Mouse (Mus musculus) midbrain, postnatal 0 days (tissue): ENCODE data around the gene Selenoo. TPM values are rescaled to one million over a fixed set of nuclear protein-coding genes. Genes with fewer than 3 reads are reported as not detected.

ENCODE experiments used
- ATAC-seq: fragments of 200-750 bp; cut with Nextera tagmentation; 2 replicates; pipeline ENCODE4 v1.8.0; 2017; ENCODE audit warnings: moderate number of reproducible peaks, mild to moderate bottlenecking, moderate TSS enrichment, moderate library complexity; ENCODE audit not compliant: low FRiP score
- DNase-seq: peaks from one replicate; pipeline ENCODE4 v3.0.0-alpha.2; 2015; ENCODE audit warnings: low spot score
- H3K27ac ChIP-seq: fragments of 300-500 bp; sonication (generic); 2 replicates; pipeline ENCODE4 v1.5.1; 2014; ENCODE audit warnings: low read depth, mild to moderate bottlenecking, low read length, mixed read lengths
- H3K27me3 ChIP-seq: fragments of 300-500 bp; sonication (generic); 2 replicates; pipeline ENCODE4 v1.6.1; 2014; ENCODE audit warnings: low read length, control low read depth, mixed read lengths; ENCODE audit not compliant: insufficient read depth
- H3K36me3 ChIP-seq: fragments of 300-500 bp; sonication (generic); 2 replicates; pipeline ENCODE4 v1.6.1; 2014; ENCODE audit warnings: low read length, control low read depth, mixed read lengths; ENCODE audit not compliant: insufficient read depth
- H3K4me1 ChIP-seq: fragments of 300-500 bp; sonication (generic); 2 replicates; pipeline ENCODE4 v1.6.1; 2014; ENCODE audit warnings: mild to moderate bottlenecking, control low read depth, antibody characterized with exemption, low read length, mixed read lengths; ENCODE audit not compliant: insufficient read depth
- H3K4me2 ChIP-seq: fragments of 300-500 bp; sonication (generic); 2 replicates; pipeline ENCODE4 v1.6.1; 2014; ENCODE audit warnings: low read depth, mild to moderate bottlenecking, low read length, mixed read lengths; ENCODE audit not compliant: poor library complexity, severe bottlenecking
- H3K4me3 ChIP-seq: fragments of 300-500 bp; sonication (generic); 2 replicates; pipeline ENCODE4 v1.5.1; 2014; ENCODE audit warnings: low read depth, mild to moderate bottlenecking, low read length, moderate library complexity
- H3K9ac ChIP-seq: fragments of 300-500 bp; sonication (generic); replicated peaks from 2 replicates; pipeline ENCODE4 v1.6.1; 2014; ENCODE audit warnings: mild to moderate bottlenecking, low read length, moderate library complexity, mixed read lengths; ENCODE audit not compliant: poor library complexity, severe bottlenecking
- H3K9me3 ChIP-seq: fragments of 300-500 bp; sonication (generic); 2 replicates; pipeline ENCODE4 v1.6.1; 2016; ENCODE audit warnings: low read length, control low read depth
- CTCF ChIP-seq: IDR thresholded peaks from 2 replicates; pipeline ENCODE4 v1.5.1; 2016; ENCODE audit warnings: antibody characterized with exemption, mild to moderate bottlenecking
- WGBS: fragments of 180-500 bp; shearing (Covaris S2); extraction: QIAGEN DNeasy Blood & Tissue Kit; methylation state at CpG from one replicate; pipeline ENCODE4 v1.1.7; 2014; 5-methylcytosine and 5-hydroxymethylcytosine counted together
- polyA plus RNA-seq: library from polyadenylated mRNA; unstranded; fragments of >200 nt; fragmentation: Nextera tagmentation; extraction: Ambion mirVana; gene quantifications from 2 replicates; pipeline ENCODE4 v1.2.1, GENCODE M21; 2015
- total RNA-seq: library from RNA; depleted of rRNA; stranded (reverse); fragments of >200 nt; gene quantifications from 2 replicates; pipeline ENCODE4 v1.2.3, GENCODE M21; 2014

Selenoo gene
- total and polyA plus RNA-seq, 2 experiments from 2014 or later = 19.0 to 42.3 TPM

DNA sequence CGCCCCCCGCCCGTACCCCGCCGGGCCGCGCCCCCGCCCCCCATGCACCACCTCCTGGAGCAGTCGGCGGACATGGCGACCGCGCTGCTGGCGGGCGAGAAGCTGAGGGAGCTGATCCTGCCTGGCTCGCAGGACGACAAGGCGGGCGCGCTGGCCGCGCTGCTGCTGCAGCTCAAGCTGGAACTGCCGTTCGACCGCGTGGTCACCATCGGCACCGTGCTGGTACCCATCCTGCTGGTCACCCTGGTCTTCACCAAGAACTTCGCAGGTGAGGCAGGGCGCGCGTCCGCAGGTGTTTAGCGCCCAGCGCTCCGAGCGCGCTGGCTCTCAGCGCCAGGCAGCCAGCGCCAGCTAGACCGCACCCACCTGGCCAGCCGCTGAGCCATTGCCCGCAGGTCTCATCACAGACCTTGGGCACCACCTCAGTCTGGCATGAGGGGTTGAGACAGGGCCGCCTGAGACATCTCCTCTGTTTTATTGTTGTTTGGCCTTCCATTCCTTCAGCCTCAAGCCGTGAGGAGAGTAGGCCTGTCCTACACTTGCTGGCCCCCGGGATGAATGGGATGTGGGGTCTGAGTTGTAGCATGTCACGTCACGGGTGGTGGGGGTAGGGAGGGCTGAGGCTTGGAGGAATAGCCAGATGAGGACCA, 28.7 kb upstream of the Selenoo start:
- Histone ChIP-seq H3K27ac (peak overlapping the region; percentile 80), H3K27me3 (no peaks in the 10 kb centered on the region), H3K9ac (peak overlapping the region; percentile 87), H3K9me3 (no peaks in the 10 kb centered on the region), H3K4me2 (peak overlapping the region; percentile 80), H3K36me3 (no peaks in the 10 kb centered on the region), H3K4me3 (peak overlapping the region; percentile 78), H3K4me1 (peaks cover 11% of the 10 kb centered on the region)
- TF ChIP-seq CTCF = no peak
- DNase-seq (peak; percentile 34), ATAC-seq (peak; percentile 62)
- 1% methylated on average over 32 of the region's 48 CpGs for whole genome bisulfite sequencing

DNA sequence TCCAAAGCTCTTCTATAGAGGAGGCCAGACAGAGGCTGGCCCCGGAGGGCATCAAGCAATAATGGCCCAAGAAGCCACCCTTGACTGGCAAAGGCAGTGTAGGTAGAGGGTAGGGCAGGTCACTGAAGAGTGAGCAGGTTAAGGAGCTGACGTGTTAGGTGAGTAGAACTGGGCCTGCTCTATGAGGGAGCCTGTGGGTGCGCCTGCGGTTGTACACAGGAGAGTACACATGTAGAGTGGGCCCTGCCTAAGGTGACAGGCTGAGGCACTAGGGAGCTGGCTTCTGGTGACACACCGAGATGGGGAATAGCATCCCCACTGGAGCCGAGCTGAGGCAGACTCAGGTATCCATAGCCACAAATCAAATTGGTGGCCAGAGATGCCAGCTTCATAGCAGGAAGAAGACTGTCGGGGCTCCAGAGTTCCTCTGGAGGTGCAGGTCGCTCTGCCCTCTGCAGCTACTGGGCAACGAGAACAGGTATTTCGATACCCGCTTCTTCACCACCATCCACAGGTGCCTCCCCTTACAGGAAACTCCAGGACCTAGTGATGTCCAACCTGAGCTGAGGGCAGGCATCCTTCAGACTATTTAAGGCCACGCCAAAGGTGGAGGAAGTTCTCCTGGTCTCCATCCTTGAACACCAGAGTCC, 27.9 kb upstream of the Selenoo start:
- ATAC-seq (no peak), DNase-seq (no peak)
- H3K4me2 ChIP-seq = peak overlapping the region; percentile 80
- no peak overlapping the region for H3K27ac ChIP-seq
- peak overlapping the region; percentile 87 for H3K9ac ChIP-seq
- no peaks in the 10 kb centered on the region for H3K36me3 ChIP-seq
- H3K4me3 ChIP-seq = peak overlapping the region; percentile 78
- peaks cover 11% of the 10 kb centered on the region for H3K4me1 ChIP-seq
- TF ChIP-seq CTCF = no peak
- no peaks in the 10 kb centered on the region for H3K9me3 ChIP-seq
- peaks cover under 1% of the 10 kb centered on the region; the same call in 1 of the 2 replicates for H3K27me3 ChIP-seq
- 84% methylated on average over 12 of the region's 12 CpGs for WGBS

DNA sequence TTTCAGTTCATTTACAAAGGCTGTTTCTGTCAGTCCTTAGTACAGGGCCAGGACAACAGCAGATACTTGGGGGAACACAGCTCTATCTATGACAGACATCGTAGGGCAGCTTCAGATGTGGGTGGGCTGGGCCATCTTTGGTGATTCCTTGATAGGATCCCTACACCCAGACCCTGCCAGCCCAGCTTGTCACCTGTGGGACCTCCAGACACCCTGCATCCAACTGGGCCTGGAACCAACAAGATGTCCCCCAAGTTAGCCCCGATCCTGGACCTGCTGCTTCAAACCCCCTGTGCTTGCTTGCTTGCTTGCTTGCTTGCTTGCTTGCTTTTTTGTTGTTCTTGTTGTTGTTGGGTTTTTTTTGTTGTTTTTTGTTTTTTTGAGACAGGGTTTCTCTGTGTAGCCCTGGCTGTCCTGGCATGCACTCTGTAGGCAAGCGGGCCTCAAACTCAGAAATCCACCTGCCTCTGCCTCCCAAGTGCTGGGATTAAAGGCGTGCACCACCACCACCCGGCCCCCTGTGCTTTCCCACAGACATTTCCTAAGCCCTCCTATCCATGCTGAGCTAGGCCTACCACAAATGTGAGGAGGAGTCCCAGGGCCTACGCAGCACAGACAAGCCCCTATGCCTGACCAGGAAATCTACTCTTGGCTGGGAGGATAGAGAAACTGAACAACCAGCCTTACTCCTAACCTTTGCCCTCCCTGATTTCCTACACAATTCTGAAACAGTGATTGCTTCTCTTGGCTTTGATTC, 26.9 kb upstream of the Selenoo start:
- no peak overlapping the region for H3K27ac ChIP-seq
- H3K4me1 ChIP-seq = peaks cover 11% of the 10 kb centered on the region
- H3K9me3 ChIP-seq = no peaks in the 10 kb centered on the region
- H3K27me3 ChIP-seq = peaks cover 9% of the 10 kb centered on the region; the same call in 1 of the 2 replicates
- no peak overlapping the region for H3K9ac ChIP-seq
- WGBS = 84% methylated on average over 6 of the region's 6 CpGs
- no peak for TF ChIP-seq CTCF
- no peak overlapping the region for H3K4me3 ChIP-seq
- DNase-seq = no peak
- no peak for ATAC-seq
- no peaks in the 10 kb centered on the region for H3K36me3 ChIP-seq
- H3K4me2 ChIP-seq = no peak overlapping the region

DNA sequence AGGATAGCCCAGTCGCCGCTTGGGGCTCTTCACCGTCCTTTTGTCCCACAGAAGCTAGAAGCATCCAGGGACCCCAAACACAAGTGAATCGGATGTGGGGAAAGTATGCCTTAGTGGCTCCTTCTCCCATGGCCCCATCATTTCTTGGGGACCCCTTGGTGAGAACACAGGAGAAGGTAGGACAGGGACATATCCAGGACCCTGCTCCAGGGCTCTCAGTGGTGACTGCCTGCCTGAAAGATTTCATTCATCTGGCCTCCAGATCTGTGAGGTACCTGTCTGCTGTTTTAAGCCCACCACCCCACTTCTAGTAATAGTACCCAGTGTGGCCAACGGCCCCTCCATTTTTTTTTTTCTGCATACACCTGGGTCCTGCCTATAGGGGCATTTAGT, 26.4 kb upstream of the Selenoo start:
- Histone ChIP-seq H3K4me2 (no peak overlapping the region), H3K9me3 (no peaks in the 10 kb centered on the region), H3K4me1 (peaks cover 11% of the 10 kb centered on the region), H3K4me3 (no peak overlapping the region), H3K27ac (no peak overlapping the region), H3K36me3 (no peaks in the 10 kb centered on the region), H3K27me3 (peaks cover 9% of the 10 kb centered on the region; the same call in 1 of the 2 replicates), H3K9ac (no peak overlapping the region)
- TF ChIP-seq CTCF = no peak
- ATAC-seq (no peak), DNase-seq (no peak)
- 93% methylated on average over 5 of the region's 5 CpGs for WGBS

DNA sequence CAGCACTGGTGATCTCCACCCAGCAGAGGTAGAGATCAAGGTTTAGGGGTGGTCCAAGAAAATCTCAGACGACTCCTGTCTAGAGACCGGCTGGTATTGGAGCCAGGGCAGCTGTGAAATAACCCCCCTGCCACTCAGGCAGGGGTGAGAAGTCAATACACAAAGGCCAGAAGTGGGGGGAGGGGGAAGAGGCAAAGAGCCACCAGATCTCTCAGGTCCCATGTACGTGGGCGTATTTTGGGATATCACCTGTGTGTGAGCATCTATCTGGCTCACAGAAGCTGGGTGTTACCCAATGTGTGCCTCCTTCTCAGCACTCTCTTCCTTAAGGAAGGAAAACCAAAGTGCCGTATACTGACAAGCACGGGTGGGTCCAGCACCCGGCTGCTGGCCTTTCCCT, 25.9 kb upstream of the Selenoo start:
- Histone ChIP-seq H3K4me3 (no peak overlapping the region), H3K9me3 (no peaks in the 10 kb centered on the region), H3K27me3 (peaks cover 9% of the 10 kb centered on the region; the same call in 1 of the 2 replicates), H3K27ac (no peak overlapping the region), H3K9ac (no peak overlapping the region), H3K36me3 (peaks cover 1% of the 10 kb centered on the region; the same call in 1 of the 2 replicates), H3K4me1 (peaks cover 11% of the 10 kb centered on the region), H3K4me2 (no peak overlapping the region)
- TF ChIP-seq CTCF = no peak
- ATAC-seq (no peak), DNase-seq (no peak)
- 83% methylated on average over 7 of the region's 7 CpGs for WGBS
